Mouse (Mus musculus) right cerebral cortex, postnatal 25 days (tissue): ENCODE results near the gene Slc4a4.

Source experiments
- DNase-seq: peaks from one replicate; pipeline ENCODE4 v3.0.0; 2022

Slc4a4 gene

GRCm38 (mm10) chr5:89014782-89015181 lies 128.2 kb downstream of the Slc4a4 start:
- DNase-seq, result no peak

GRCm38 (mm10) chr5:89015878-89016277 lies 129.3 kb downstream of the Slc4a4 start:
- no peak for DNase-seq

- no peak for DNase-seq
These were observed 131.9 kb downstream of the Slc4a4 start for GRCm38 (mm10) chr5:89018537-89018936.

GRCm38 (mm10) chr5:89024413-89024812 lies 137.8 kb downstream of the Slc4a4 start:
- no peak for DNase-seq

GRCm38 (mm10) chr5:89027518-89028085 lies 141.0 kb downstream of the Slc4a4 start:
- no peak for DNase-seq

GRCm38 (mm10) chr5:89032647-89033046 lies 146.0 kb downstream of the Slc4a4 start:
- no peak for DNase-seq

- no peak for DNase-seq
These were observed 146.6 kb downstream of the Slc4a4 start for GRCm38 (mm10) chr5:89033256-89033655.

GRCm38 (mm10) chr5:89036147-89036546 lies 149.5 kb downstream of the Slc4a4 start:
- DNase-seq, result no peak

- no peak for DNase-seq
These were observed 154.2 kb downstream of the Slc4a4 start for GRCm38 (mm10) chr5:89040814-89041213.

- no peak for DNase-seq
These were observed 157.2 kb downstream of the Slc4a4 start for GRCm38 (mm10) chr5:89043846-89044245.

- no peak for DNase-seq
These were observed 158.2 kb downstream of the Slc4a4 start for GRCm38 (mm10) chr5:89044801-89045200.

GRCm38 (mm10) chr5:89051577-89051976 lies 165.0 kb downstream of the Slc4a4 start:
- no peak for DNase-seq

- no peak for DNase-seq
These were observed 165.6 kb downstream of the Slc4a4 start for GRCm38 (mm10) chr5:89052230-89052629.

GRCm38 (mm10) chr5:89055656-89056055 lies 169.0 kb downstream of the Slc4a4 start:
- DNase-seq, result no peak

- DNase-seq, result peak; percentile 49
These were observed 169.8 kb downstream of the Slc4a4 start for GRCm38 (mm10) chr5:89056370-89056769.

- DNase-seq, result no peak
These were observed 174.5 kb downstream of the Slc4a4 start for GRCm38 (mm10) chr5:89061097-89061496.

GRCm38 (mm10) chr5:89062286-89062685 lies 175.7 kb downstream of the Slc4a4 start:
- no peak for DNase-seq

GRCm38 (mm10) chr5:89067111-89067510 lies 180.5 kb downstream of the Slc4a4 start:
- no peak for DNase-seq

GRCm38 (mm10) chr5:89068072-89068471 lies 181.5 kb downstream of the Slc4a4 start:
- no peak for DNase-seq

- DNase-seq, result no peak
These were observed 183.4 kb downstream of the Slc4a4 start for GRCm38 (mm10) chr5:89070051-89070450.

GRCm38 (mm10) chr5:89071957-89072356 lies 185.3 kb downstream of the Slc4a4 start:
- DNase-seq, result no peak

- no peak for DNase-seq
These were observed 191.1 kb downstream of the Slc4a4 start for GRCm38 (mm10) chr5:89077711-89078110.

- no peak for DNase-seq
These were observed 196.9 kb downstream of the Slc4a4 start for GRCm38 (mm10) chr5:89083476-89083875.

- DNase-seq, result no peak
These were observed 201.3 kb downstream of the Slc4a4 start for GRCm38 (mm10) chr5:89087916-89088315.

GRCm38 (mm10) chr5:89088462-89088861 lies 201.8 kb downstream of the Slc4a4 start:
- DNase-seq, result peak; percentile 31
